Mouse (Mus musculus) c-Kit-positive CD71-negative TER-119-negative erythroid progenitor cells, embryonic 14.5 days (primary cell): ENCODE measurements around the gene Hoxa2.

Experiments
- DNase-seq: peaks from one replicate; pipeline ENCODE4 v3.0.0-alpha.2; 2013; ENCODE audit warnings: low read depth

The Hoxa2 gene

DNA sequence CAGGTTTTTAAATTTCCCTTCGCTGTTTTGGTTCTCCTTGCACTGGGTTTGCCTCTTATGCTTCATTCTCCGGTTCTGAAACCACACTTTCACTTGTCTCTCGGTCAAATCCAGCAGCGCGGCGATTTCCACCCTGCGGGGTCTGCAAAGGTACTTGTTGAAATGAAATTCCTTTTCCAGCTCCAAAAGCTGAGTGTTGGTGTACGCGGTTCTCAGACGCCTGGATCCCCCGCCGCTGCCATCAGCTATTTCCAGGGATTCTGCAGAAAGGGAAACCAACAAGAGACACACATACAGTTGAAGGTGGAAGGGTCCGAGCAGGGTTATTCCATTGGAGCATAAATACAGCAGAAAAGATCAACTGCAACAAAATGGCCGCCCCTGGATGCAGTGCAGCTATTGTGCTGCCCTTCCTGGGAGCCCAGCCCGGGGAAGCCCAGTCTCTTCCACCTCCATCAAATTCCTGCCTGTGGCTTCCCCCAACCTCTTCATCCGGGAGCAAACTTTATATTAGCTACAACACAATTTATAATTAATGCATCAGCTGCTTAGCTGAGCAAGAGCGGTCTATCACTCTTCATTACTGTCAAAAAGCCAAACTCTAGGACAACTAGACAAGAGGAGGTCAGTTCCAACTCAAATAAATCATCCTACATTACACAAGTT, 1.1 kb downstream of the Hoxa2 start:
- no peak for DNase-seq

DNA sequence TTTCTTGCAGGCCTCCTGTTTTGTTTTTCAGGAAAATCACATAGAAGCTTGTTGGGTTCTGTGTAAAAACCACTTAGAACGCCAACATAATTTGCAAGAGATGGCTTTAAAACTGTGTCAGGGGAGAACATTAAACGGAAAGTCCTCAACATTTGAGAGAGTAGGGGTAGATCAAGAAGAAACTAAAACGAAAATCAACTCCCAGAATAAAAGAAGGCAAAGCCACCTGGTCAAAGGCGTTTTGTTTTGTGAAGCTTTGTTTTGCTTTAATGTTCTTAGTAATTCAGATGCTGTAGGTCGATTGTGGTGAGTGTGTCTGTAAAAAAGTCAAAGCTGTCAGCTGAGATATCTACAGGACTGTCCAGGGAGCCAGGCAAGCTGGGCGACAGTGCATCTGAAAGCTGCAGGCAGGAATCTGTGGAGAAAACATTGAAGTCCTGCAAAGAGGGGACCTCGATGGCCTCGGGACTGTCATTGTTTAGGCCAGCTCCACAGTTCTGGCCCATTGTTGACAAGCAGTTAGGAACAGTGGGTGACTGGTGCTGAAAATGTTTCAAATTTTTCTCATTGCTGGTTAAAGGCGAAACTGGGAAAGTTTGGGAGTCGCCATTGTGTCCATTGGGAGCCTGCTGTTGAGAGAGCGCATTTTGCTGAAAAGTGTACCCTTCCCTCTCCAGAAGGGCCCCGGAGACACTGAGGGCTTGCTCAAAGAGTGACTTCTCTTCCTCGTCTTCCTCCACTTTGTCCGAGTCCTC, 1.8 kb downstream of the Hoxa2 start:
- no peak for DNase-seq

DNA sequence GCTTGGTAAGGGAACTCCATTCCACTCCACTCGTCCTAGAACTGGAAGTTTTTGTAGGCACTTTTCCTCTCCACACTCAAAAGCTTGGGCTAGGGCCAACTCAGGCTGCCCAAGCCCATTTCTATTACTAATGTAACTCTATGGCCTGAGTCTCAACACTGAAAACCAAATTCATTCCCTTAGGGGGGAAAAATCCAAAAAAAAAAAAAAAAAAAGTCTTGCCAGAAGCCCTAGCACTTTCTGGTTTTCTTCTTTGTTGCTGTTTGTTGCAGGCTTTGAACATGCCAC, 2.6 kb downstream of the Hoxa2 start:
- DNase-seq: no peak

DNA sequence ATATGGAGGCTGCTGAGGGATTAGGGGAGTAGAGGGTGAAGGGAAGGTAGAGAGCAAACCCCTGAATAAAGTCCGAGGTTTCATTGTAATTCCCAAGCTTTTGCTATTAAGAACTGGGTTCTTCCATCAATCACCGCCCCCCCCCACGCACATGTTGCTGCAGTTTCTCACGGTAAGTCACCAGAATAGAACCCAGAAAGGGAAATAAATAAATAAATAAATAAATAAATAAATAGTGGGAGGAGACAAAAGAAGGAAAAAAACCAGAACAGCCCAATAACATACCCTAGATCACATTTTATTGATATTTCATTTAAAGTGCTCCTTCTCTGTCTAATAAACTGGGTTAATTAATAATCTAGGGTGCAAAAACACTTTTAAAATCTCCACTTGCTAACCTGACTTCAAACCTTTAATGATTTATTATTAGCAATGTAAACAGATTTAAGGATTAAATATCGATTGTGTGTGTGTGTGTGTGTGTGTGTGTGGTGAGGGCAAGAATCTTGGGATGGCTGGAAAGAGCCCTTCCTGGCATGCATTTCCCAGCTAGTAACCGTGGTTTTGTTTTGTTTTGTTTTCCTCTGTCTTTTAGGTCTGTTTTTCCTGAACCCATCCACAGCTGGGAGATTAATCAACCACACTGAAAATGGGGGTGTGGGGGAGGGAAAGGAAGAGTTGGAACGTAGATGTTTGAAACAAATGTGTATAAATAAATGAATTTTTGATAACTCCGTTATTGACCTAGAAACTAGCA, 3.1 kb downstream of the Hoxa2 start:
- DNase-seq: no peak

DNA sequence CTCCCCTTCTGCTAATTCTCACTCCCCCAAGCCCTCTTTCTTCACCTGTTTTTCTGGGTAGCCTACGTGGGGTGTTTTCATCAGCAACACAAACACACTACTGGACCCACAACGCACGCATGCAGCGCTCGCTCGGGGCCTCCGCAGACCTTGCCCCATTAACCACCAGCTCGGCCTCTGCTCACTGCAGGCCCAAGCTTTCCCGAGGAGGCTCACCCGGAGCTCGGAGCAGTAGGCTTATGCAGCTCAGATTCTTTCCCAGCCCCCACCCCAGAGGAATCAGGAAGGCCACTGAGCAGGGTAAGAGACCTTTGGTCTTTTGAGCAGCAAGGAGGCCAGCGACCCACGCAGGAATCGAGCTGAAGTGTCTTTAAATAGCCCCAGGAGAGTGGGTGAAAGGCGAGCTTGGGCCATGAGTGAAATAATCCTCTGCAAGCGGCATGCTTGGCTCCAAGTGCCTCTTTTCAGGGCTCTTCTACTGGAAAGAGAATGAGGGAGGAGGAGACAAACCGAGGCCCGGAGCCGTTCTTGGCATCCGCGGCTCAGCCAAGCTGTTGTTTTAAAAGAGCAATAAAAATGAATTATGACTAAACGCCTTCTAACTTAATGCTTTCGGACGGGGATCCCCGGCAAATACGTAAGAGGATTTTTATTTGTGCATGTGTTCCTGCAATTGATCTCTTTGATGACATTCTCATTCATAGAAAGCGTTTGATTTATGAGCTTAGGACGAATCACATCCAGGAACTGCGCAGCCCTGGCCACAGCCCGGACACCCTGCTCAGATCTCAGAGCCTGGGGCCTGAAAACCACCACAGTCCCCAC, 3.9 kb downstream of the Hoxa2 start:
- no peak for DNase-seq

DNA sequence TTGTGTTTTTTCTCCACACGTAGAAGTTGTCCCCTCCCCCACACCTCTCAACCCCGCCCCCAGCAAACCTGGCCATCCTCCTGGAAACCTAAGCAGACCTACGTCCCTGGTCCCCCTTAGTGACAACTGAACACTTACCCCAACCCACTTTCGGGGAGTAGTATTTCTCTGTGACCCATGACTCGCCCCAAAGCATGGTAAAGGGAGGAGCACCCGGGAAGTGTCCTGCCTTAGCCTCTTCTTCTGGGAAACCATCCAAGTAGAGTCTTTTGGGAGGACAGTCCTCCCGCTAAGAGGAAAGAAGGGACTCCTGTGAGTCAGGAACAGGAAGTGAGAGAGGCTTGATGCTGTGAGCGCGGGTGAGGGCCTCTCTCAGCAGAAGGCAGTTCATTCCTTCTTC, 4.7 kb downstream of the Hoxa2 start:
- no peak for DNase-seq

DNA sequence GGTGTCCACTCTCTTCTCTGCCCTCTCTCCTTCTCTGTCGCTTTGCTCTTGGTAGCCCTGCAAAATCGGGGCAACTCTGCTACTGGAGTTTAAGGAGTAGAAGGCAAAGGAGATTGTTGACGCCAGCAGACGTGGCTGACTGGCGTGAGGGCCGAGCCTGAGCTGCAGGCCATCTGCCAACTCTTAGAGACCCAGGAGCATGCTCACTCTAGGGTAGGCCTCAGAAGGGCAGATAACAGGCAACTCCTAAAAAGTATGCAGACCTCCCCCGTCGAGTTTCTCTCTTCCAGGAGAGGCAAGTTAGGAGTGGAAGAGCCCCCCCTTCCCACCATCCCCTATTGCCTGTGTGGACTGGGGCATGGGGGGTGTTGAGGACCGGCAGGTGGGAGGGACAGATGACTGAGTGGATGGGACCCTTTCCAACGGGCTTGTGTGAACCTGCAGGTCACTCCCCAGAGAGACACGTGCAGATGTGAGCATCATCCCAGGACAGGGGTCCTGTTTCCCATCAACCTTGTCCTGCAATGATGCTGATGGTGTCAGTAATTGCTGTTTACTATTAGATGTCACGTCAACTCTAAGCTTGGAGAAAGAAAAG, 5.4 kb downstream of the Hoxa2 start:
- DNase-seq: no peak

DNA sequence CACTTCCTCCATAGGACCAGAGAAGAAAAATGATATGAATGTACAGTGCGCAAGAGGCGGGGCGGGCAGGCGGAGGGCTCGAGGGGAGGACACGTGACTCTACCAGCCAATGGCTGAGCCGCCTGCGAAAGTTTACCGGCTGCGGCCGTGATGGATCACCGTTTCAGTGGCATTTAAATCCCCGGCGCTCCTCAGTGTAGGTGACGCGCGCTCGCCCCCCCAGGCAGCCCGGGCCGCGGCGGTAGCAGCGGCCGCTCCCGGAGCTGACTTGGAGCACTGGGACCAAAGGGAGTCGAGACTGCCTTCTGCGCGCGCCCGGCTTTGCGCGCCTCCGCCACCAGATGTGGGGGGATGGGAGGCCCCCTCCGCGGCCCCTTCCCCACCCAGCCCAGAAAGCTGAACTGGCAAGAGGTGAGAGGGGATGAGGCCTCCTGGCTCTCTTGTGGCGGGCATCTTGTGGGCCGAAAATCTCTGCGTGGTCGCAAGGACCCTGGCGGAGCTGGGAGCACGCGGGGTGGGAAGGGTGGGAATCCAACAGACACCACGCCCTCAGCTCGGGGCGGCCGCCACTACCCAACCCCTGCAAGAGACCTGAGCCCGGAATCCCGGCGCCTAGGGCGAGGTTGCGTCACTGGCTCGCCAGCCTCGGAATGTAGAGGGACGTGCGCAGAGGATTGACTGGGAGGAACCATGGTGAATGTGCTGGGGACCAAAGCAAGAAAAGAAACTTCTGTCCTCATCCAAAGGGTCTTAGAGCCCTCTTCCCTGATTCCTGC, 6.2 kb downstream of the Hoxa2 start, which contains the start of gene Hoxa1:
TSS of gene Hoxa1 (minus strand) at position 42 of the 776 bp plus-strand sequence.
- peak; percentile 58 for DNase-seq

DNA sequence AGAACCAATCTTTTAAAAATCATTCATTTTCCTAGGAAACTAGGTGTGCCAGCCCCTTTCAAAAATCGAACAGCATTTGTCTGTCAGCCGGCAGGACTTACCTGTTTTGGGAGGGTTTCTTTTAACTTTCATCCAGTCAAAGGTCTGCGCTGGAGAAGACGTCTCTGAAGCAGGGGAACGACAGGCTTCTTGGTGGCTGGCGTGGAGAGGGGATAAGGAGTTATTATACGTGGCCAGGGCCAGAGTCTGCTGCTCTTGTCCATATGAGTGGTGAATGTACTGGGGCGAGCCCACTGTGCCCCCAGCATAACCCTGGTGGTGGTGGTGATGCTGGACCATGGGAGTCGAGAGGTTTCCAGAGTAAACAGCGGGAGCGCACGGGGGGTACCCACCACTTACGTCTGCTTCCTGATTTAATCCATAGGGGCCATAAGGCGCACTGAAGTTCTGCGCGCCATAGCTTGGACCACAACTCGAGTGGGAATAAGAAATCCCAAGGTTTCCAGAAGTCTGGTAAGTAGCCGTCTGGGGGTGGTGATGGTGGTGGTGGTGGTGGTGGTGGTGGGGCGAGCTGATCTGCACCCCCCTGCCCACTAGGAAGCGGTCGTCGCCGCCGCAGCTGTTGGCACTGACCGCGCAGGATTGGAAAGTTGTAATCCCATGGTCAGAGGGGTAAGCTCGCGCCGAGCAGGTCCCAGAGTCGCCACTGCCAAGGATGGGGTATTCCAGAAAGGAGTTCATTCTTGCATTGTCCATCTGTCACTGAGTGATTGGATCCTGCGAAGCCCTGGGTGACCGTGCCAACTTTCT, 7.0 kb downstream of the Hoxa2 start:
- no peak for DNase-seq

DNA sequence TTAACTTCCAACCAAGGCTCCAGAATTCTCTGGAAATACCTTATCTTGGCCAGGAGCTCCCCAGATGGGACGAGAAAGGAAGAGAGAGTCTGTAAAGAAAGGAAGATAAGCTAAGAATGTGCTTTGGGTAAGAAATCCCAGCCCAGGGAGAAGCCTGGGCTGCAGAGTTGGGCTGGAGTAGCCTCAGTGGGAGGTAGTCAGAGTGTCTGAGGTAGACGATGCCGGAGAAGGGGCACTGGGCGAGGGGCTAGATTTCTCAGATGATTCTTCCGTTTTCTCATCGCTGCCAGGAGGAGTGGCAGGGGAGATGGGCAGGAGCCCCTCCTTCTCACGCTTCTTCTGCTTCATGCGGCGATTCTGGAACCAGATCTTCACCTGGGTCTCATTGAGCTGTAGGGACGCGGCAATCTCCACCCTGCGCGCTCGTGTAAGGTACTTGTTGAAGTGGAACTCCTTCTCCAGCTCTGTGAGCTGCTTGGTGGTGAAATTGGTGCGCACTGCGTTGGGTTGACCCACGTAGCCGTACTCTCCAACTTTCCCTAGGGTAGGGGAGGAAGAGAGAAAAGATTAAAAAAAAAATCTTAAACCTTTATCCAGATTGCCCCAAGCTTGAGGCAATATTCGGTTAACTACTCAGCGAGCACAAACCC, 8.0 kb downstream of the Hoxa2 start:
- DNase-seq: no peak

DNA sequence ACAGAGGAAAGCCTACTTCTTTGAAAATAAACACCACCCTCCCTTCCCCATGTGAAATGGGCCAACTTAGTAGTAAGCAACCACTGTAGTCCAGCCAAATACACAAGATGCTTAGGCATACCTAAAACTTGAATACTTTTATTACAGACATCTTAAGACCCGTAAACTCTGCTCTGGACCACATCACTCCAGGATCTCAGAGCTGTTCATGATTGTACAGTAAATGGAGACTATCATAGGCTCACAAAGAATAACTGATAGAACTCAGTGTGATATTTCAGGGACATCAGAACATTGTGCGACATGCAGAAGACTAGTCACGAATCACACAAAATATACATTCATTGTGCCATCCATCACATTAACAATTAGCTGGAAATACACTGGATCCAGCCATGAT, 9.2 kb downstream of the Hoxa2 start:
- no peak for DNase-seq

DNA sequence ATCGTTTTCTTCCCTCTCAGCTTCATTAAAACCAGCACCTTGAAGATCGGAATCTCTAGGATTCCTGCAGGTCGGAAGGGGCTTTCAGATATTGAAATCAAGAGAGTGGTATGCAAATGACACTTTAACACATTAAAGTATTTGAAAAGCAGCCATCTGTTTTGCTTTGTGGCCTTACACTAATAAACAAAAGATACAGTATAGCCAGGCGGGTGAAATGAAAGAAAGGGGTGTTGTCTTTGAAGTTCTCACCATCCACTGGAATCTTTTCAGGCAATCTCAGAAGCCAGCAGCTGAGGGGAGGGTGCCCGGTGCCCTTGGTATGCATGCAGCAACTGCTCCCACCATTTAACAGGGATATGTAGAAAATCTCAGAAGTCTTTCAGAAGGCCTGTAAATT, 10.6 kb downstream of the Hoxa2 start:
- DNase-seq: no peak

DNA sequence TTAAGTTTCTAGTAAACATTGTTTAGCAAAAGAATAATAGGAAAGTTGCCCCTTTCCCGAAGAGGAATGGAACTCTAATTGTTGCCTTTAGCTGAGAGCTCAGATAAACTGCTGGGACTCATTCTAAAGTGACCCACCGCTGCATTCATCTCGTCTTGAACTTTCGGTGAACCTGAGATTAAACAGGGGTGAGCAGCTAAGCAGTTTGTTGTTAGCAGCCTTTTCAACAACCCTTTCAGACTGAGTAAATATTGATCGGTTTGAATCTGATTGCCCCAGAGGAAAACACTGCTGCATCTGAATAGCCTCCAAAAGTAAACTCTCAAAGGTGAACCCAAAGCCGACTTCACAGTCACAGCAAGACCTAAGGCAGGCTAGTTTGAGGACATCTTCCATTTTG, 11.4 kb downstream of the Hoxa2 start:
- DNase-seq: no peak

DNA sequence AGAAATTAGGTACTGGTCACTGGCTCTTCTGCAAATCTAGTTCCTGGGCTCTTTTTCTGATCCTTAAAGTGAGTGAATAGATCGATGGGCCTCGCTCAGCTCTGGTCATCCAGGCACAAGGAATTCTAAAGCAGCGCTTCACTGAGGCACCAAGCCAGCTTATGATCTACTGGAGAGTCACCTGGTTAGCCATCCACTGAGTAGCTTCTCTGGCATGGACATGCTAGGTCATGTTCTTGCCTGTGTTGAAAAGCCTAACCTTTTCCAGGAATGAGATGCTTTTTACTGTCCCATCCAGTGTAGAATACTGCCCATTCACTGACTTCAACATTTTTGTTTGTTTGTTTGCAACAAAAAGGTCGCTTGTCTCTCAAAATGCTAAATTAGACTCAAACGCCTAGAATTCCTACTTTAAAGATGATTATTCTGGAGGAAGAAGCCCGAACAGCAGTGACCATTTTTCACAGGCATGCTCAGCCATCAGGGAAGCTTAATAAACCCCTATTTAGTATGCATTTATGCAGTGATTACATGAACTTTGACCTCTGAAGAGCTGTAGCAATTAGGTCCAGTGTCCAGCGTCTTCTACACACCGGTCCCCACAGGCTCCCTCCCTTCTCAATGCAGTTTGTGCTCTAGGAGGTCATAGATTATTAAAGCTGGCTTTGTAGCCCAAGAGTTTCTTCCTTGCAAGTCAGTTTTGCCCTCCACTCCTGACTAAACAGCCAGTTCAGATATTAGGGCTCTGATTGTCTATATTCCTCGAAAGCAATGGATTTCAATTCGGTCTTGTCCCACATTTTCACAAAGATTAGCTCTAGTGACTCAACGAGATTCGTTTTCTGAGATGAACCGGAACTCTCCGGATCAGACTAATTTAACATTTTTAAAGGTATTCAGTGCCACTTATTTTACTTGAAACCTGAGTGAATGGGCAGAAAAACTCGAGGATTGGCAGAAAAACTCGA, 12.1 kb downstream of the Hoxa2 start:
- DNase-seq: no peak

DNA sequence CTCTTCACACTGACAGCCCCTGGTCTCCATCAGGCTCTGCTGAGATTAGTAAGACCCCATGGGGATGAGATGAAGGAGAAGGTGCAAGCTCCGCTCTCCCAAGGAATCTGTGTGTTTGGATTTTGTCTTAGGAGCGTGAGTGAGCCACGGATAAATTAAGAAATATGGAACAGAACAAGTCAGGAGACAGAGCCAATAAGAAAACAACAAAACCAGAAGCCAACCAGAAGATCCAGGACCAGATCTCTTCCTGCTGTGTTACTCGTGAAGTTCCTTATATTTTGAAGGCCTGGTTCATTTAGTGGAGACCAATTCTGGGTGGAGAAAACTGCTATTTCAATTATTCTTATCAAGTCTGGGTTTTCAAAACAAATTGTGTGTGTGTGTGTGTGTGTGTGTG, 13.1 kb downstream of the Hoxa2 start:
- no peak for DNase-seq

DNA sequence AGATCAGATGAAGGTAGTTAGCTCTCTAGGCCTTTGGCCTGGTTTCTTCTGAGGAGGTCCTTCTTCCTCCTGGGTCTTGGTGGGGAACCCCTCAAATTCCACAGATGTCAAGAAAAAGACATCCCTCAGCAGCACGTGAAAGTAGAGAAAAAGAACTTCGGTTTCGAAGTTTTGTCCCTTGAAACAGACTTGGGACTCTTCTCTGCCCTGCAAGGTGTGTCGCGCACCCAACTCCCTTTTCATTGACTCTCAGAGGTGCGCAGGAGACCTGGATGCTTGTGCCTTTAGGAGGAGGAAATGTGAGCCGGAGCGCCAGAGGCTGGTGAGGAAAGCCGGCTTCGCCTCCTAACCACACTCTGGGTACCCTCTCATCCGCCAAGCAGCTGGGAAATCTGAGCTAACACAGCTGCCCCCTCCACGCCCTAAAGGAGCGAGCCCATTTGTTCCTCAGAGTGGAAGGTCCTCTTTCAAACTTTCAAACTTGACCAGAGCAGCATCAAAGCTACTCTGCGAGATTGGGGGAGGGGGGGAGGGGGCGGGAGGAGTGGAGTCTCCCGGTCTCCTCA, 14.1 kb downstream of the Hoxa2 start:
- no peak for DNase-seq

DNA sequence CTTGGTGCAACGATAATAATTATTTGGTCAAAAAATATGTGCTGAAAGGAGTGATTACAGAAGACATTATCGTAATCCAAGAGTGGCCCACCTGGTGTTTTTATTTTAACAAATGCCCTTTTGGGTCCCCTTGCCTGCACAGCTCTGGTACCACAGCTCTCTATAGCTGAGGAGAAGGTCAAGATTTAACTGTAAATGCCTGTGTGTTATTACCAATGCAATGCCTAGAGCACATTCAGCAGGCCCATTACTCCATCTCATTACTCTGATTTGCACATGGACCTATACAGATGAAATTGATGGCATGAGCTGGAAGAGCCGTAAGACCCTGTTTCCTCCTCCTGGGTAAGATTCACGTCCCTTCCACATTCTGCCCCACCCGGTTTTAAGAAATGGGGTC, 25.5 kb downstream of the Hoxa2 start:
- no peak for DNase-seq

DNA sequence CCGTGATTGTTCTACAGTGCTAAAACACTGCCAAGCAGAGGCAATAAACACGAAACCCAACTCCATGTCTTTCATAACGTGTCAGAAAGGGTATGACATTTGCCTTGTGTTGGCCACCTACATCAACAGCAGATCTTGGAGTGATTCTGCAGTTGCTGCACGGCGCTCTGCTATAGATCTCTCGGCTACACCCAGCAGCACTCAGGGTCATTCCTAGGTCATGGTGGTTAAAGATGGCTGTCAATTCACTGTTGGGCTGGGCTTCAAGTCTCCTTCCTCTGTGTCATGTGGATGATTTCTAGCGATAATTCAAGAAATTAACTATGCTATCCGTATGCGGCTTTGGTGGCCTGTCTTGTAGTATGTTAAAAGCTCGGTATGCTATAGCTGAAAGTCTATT, 26.1 kb downstream of the Hoxa2 start:
- DNase-seq: no peak
